Mouse (Mus musculus) MN1 (cell line): ENCODE results near the gene Clnk.
"Not testable (repeated sequence)": the region's sequence is repeated elsewhere in the genome, so short reads cannot be mapped to it uniquely, and the experiment has no call there.

Source experiments
- DNase-seq: peaks from one replicate; pipeline ENCODE4 v3.0.0-alpha.2; 2016; ENCODE audit warnings: low spot score

Clnk gene

GRCm38 (mm10) chr5:38876622-38877021 lies at the start of gene Clnk:
Gene Clnk (minus strand): TSS chr5:38876812.
- no peak for DNase-seq

GRCm38 (mm10) chr5:38905271-38905670 lies 28.7 kb upstream of the Clnk start:
- DNase-seq: no peak

DNA sequence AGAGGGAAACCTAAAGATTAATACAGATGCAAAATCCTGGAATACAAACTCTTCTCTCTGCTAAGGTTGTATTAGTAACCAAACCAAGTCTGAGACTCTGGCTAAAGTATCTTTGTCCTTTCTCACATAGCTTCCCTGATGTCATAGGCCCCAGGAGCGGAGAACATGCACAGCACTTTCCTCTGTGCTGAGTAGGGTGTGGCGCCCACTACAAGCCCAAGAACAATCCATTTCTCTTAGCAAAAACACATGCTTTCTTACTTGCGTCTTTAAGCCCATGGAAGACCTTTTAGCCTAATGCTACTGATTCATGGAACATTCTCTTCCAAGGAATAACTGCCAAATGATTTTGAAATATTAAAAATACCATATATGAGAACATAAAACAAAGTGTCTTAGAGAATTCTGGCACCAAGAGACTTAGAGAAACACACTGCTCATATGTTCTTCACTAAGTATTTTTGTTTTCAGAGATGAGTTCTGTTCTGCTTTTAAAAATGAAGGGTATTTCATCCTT lies 28.0 kb upstream of the Clnk start:
- no peak for DNase-seq

DNA sequence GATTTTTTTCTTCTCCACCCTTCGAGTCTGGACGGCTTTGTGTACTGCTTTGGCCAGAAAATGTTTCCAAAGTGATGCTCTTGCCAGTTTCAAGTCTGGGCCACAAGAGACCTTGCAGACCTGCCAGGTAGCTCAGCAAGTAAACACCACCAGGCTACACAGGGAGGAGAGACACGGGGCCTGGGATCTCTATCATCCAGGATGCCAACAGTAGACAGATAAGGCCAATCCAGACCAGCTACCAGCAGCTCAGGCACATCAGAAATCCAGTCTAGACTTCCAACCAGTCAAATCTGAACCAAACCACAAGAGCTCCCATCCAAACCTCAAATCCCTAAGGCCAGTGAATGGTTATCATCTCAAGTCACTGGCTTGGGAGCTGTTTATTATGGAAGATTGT lies 26.3 kb upstream of the Clnk start:
- no peak for DNase-seq

DNA sequence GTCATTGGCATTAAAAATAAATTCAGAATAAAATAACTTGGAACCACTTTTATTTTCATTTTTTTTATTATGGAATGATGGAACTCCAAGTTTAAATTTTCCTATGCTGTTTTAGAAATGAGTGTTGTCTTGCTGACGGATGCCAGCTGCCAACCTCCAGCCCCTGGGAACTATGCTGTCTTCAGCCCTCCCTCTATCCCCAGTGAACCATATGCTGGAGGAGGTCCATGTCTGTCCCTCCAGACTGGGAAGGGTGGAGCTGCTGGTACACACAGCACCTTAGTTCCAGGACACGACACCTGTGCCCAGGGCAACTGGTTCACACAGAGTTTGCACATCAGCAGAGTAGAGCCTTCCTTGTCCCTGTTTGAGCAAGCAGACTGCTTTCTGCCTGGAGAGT lies 22.4 kb upstream of the Clnk start:
- DNase-seq: no peak

DNA sequence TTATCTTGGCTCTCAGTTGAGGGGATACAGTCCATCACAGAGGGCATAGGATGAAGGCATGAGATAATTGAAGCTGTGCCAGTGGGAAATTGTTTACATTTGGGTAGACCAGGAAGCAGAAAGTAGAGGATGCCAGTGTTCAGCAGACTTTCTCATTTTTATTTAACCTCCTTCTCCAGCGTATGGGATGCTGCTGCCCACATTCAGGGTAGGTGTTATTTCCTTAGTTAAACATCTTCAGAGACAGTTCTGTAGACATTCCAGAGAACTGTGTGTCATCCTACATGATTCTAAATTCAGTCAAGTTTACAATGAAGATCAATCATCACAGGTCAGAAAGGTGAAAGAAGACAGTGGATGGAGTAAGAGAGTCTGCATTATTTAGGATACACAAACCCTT lies 12.0 kb upstream of the Clnk start:
- no peak for DNase-seq

DNA sequence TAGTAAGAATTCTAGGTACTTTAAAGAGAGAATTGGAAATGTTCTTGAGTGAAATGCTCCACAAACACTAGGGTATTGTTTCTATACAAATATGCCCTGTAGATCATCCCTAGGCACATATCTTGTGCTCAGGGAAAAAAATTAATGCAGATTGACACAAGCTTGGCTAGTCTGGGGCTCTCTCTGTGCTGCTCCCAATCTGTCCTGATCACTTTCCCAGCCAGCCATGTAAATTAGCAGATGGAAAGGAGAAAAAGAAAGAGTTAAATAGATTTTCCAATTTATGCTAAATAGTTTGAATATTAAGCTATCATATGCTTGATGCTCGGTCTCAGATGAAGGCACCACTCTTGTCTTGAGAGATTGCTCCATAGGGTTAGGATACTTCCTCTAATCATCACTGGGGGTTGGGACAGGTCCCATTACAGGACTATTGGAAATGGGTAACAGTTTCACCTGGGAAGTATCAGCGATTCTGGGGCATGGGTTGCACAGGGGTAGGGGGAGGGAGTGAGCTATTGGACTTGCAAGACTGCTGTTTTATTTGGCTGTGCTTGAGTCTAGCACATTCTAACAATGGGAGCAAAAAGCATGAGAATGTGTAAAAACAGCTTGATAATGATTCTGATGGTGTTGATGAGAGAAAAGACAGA lies 10.1 kb upstream of the Clnk start:
- DNase-seq: no peak

DNA sequence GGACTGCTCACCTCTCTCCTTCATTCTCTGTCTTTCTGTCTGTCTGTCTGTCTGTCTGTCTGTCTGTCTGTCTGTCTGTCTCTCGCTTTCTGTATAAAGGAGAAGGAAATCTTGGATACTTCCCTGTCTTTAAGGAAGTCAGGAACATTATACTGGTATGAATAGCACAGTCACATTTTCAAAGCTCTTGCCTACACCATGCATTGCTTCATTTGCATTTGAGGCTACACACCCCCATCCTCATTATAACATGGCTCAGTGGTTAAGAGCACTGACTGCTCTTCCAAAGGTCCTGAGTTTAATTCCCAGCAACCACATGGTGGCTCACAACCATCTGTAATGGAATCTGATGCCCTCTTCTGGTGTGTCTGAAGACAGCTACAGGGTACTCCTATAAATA lies 6.0 kb upstream of the Clnk start:
- DNase-seq: not testable (repeated sequence)

DNA sequence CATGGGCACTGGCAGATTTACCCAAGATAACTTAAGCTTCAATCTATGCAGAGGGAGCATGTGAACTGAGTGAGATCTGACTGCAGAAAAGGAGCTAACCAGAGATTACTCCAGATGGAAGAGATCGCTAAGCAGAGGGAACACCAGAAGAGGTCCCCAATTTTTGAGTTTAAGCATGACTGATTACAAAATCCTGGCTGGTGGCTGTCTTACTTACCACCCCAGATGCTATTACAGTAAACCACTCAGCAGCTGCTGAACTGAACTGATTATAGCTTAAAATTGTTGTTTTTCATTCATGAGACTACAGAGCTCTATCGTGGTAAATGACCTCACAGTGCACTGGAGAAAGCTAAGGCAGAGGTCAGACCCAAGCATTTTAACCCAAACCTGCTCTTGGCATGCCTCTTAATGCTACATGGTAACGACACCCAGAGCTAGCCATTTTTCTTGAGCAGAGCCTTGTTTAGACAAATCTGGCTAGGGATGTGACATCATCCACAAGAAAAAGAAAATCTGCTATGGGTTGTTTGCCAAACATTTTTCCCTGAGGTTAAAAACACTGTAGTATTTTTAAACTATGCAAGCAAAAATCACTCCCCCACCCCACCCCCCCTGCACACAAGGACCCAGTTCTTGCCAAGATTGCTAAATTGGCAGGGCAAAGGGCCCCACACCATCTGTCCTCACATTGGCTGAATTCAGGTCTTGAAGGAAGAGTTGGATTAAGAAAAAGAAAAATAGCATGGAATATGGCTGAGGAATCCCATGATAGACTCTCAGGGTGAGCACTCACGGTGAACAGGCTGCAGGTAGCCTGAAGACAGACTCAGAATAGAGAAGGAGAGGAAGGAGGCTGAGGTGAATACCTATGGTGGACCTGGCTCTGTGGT lies 5.4 kb upstream of the Clnk start:
- no peak for DNase-seq

DNA sequence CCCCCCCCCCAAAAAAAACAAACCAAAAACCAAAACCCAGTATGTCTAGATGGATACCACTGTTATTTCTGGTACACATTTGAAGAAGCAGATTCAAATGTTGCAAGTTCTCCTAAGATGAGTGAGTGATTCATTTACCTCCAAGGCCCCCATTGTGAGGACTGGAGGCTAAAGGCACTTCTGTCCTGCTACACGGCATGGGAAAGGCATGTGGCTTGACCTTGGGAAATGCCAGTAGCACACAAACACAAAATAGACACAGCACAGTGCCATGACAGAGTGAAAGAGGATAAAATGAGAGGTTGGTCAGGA lies 4.8 kb upstream of the Clnk start:
- DNase-seq: no peak

GRCm38 (mm10) chr5:38879989-38880706 lies 3.5 kb upstream of the Clnk start:
- DNase-seq: no peak

GRCm38 (mm10) chr5:38875403-38875802 lies 1.2 kb downstream of the Clnk start:
- DNase-seq: no peak

DNA sequence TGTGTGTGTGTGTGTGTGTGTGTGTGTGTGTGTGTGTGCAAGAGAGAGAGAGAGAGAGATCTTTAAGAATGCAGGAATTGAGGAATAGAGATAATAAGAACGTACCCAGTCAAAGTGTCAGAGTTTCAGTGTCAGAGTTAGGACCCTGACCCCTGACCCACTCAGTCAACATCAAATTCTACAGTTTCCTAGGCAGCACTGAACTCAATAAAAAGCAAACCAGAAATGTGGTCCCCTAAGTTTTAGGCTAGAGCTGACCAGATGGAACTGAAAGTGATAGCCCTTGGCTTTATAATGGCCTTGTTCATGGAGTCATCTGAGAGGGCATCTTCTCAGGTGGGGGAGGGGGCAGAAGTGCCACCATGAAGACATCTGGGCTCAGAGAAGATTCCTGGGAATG lies 1.7 kb downstream of the Clnk start:
- no peak for DNase-seq

DNA sequence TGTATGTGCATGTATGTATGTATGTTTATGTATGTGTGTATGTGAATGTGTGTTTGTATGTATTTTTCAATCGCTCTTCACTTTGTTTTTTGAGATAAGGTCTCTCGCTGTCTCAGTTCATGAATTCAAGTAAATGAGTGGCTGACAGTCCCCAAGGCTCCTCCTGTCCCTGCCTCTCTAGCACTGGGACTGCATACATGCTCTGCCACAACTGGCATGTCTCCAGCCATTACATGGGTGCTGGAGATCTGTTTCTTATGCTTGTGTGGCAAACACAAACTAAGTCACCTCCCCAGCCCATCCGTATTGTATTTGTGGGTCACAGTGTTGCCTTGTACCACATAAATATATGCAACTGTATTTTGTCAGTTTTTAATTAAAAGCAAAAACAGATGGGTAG lies 3.7 kb downstream of the Clnk start:
- DNase-seq: no peak

DNA sequence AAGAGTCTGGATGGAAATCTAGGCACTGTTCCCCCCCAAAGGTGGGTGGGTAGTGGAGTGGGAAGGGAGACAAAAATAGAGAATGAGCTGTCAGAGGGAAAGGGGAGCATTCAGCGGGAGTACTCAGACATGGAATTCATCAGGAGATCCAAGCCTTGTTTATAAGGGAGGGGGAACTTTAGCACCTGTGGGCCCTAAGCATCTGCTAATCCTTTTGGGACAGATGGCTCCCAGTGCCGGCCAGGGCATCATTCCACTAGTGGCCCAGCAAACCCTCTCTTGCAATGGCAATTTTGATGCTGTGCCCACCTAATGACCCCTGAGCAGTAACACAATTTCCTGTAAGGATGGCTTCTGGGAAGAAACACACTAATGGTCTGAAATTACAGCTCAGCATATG lies 5.0 kb downstream of the Clnk start:
- no peak for DNase-seq

GRCm38 (mm10) chr5:38870485-38870884 lies 6.1 kb downstream of the Clnk start:
- DNase-seq: no peak

GRCm38 (mm10) chr5:38869976-38870375 lies 6.6 kb downstream of the Clnk start:
- DNase-seq: no peak

- DNase-seq: no peak
Measured at GRCm38 (mm10) chr5:38864624-38865023, 12.0 kb downstream of the Clnk start.

DNA sequence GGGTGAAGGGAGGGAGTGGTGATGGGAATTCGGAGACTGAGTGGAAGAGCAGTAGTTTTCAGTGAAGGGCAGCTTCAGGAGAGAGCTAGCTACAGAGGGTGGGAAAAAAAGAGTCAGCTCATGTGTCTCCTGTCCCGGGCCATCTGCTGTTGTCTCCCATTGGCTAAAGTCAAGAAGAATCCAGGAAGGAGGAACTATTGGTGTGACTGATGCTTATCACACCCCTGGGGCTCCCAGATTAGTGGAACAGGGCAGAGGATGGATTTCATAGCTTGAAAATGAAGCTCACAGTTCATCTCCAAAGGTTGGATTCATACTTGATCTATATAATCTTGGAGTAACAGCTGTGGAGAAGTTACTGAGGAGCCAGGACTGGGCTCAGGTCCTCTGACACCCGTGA lies 13.6 kb downstream of the Clnk start:
- DNase-seq: no peak

DNA sequence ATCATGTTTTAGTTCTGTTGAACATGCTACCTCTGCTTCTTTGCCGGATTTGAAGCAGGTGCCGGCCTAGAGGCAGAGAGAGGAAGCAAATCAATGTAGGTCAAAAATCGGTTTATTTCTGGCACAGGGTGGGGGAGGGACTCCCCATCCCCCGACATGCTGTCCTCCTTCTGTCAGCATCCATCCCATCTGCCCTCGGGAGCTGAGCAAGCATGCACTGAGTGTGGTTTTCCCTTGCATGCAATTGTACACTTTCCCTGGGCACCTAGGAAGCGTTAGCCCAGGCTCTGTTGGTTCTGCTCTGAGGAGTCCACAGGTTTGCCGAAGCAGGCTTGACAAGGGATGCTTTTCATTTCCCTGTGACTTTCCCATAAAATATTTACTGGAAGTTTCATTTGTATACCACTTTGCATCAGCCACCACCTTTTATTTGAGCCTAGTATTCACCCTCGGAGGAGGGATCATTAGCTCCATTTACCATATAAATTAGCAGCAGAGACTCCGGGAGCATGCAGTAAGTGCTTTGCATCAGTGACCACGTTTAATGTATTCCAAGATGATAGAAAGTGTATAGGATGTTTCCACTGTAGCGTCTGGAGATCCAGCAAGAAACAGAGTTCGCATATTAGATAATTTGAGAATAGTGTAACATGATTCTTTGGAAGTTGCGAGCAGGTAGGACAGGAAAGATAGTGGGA lies 14.2 kb downstream of the Clnk start:
- DNase-seq: no peak

- DNase-seq: no peak
Measured at GRCm38 (mm10) chr5:38858015-38858721, 18.4 kb downstream of the Clnk start.

- no peak for DNase-seq
Measured at GRCm38 (mm10) chr5:38857591-38857990, 19.0 kb downstream of the Clnk start.
